Comparison of ENCODE assay signal across 9 mouse cellular contexts in genomic region chr11:98710416-98711045, GRCm38 (mm10). TPM values are rescaled to one million over a fixed set of nuclear protein-coding genes. Genes with fewer than 3 reads are reported as not detected.
A peak's percentile ranks its signal among the peaks of the same experiment; 100 is the strongest.
DNase-seq lines count a peak whose midpoint lies in the region; ATAC-seq lines count a peak whose summit lies in the region.
"Had no signal": no experiment of that assay in that cellular context is flagged by ENCODE, and none has a peak within 500 bp of the region (broad histone marks: within the 10 kb centered on the region; RNA-seq: fewer than 3 reads in every experiment).

No protein-coding gene starts in this region.

- DNase-seq in hindbrain, embryonic 10.5 days (ENCODE audit: low spot score): peak; percentile 84
- DNase-seq in cerebellum, postnatal 4 days (ENCODE audit: low spot score in 2 of 2): peak; percentile 67 to 84
- peak; percentile 72 to 75 for DNase-seq in gastrocnemius, adult 8-10 months (ENCODE audit: low spot score in 2 of 2)
- peak; percentile 92 for DNase-seq in intestine, embryonic 14.5 days (ENCODE audit: low spot score)
- DNase-seq in left cerebral cortex, postnatal 25 days (ENCODE audit: low spot score in 2 of 2): peak; percentile 69 to 77
- DNase-seq in mesoderm, embryonic 11.5 days (ENCODE audit: low read depth, low spot score): peak; percentile 90
- DNase-seq in spleen, postnatal 10 days (ENCODE audit: low spot score in 2 of 2): peak; percentile 76 to 88

- no peaks in the 10 kb centered on the region for H3K9me3 ChIP-seq in hindbrain, embryonic 10.5 days
- H3K9me3 ChIP-seq in hindbrain, embryonic 16.5 days (ENCODE audit: control insufficient read depth, low read length): no peaks in the 10 kb centered on the region
- no peaks in the 10 kb centered on the region for H3K9me3 ChIP-seq in intestine, embryonic 14.5 days (ENCODE audit: control insufficient read depth, low read length)

- ATAC-seq in hindbrain, embryonic 16.5 days: no peak
- peak; percentile 63 for ATAC-seq in intestine, embryonic 14.5 days (replicated peaks; ENCODE audit: low FRiP score, low TSS enrichment, low read depth)
- ATAC-seq: Patski had no signal

- intact Hi-C loops in left cerebral cortex, postnatal 25 days (cut with DNase I): no loop called here

- 57% methylated on average over 12 of the region's 12 CpGs for WGBS in hindbrain, embryonic 10.5 days
- WGBS in hindbrain, embryonic 16.5 days: 55% methylated on average over 12 of the region's 12 CpGs
- WGBS in intestine, embryonic 14.5 days: 51% methylated on average over 12 of the region's 12 CpGs

- H3K4me1 ChIP-seq in hindbrain, embryonic 10.5 days (replicated peaks): no peaks in the 10 kb centered on the region
- H3K4me1 ChIP-seq in hindbrain, embryonic 16.5 days (ENCODE audit: control insufficient read depth, insufficient read depth, low read depth, low read length): peaks cover 5% of the 10 kb centered on the region
- no peaks in the 10 kb centered on the region for H3K4me1 ChIP-seq in intestine, embryonic 14.5 days (replicated peaks; ENCODE audit: control insufficient read depth, insufficient read depth, low read length)

- H3K4me2 ChIP-seq in hindbrain, embryonic 16.5 days (ENCODE audit: low read length): no peak overlapping the region
- no peak overlapping the region for H3K4me2 ChIP-seq in intestine, embryonic 14.5 days (ENCODE audit: low read length)

- no peak overlapping the region for H3K27ac ChIP-seq in hindbrain, embryonic 10.5 days
- no peak overlapping the region for H3K27ac ChIP-seq in hindbrain, embryonic 16.5 days (ENCODE audit: low read depth, low read length)
- H3K27ac ChIP-seq in intestine, embryonic 14.5 days (ENCODE audit: low read depth): no peak overlapping the region

- H3K36me3 ChIP-seq in hindbrain, embryonic 10.5 days: peaks cover 95% of the 10 kb centered on the region
- peaks cover 48% of the 10 kb centered on the region for H3K36me3 ChIP-seq in hindbrain, embryonic 16.5 days (ENCODE audit: control insufficient read depth, insufficient read depth, low read length)
- H3K36me3 ChIP-seq in intestine, embryonic 14.5 days (ENCODE audit: control insufficient read depth, insufficient read depth, low read length): peaks cover 83% of the 10 kb centered on the region

- no peak overlapping the region for H3K4me3 ChIP-seq in hindbrain, embryonic 10.5 days
- no peak overlapping the region for H3K4me3 ChIP-seq in hindbrain, embryonic 16.5 days (ENCODE audit: low read length)
- no peak overlapping the region for H3K4me3 ChIP-seq in intestine, embryonic 14.5 days (ENCODE audit: low read depth, low read length)

- no peaks in the 10 kb centered on the region for H3K27me3 ChIP-seq in hindbrain, embryonic 10.5 days (ENCODE audit: insufficient read depth, poor library complexity, severe bottlenecking)
- no peaks in the 10 kb centered on the region for H3K27me3 ChIP-seq in hindbrain, embryonic 16.5 days (replicated peaks; ENCODE audit: control insufficient read depth, insufficient read depth, low read length)
- H3K27me3 ChIP-seq in intestine, embryonic 14.5 days (replicated peaks; ENCODE audit: control insufficient read depth, insufficient read depth, low read length): no peaks in the 10 kb centered on the region
- H3K27me3 ChIP-seq: Patski had no signal

- no peak overlapping the region for H3K9ac ChIP-seq in hindbrain, embryonic 16.5 days (ENCODE audit: low read depth, low read length)
- H3K9ac ChIP-seq in intestine, embryonic 14.5 days (ENCODE audit: low read length): no peak overlapping the region

RNA-seq across cellular contexts. Expression of gene Csf3, which starts 9.5 kb away (rescaled TPM):
- polyA plus RNA-seq in hindbrain, embryonic 10.5 days (2016; fragmentation: Nextera tagmentation; extraction: Ambion mirVana): not detected in 2 replicates
- not detected in 2 replicates for polyA plus RNA-seq in hindbrain, embryonic 16.5 days (2015; fragmentation: Nextera tagmentation; extraction: Ambion mirVana)
- not detected for total RNA-seq in gastrocnemius, adult 8-10 months (2022)
- not detected in 2 replicates for polyA plus RNA-seq in intestine, embryonic 14.5 days (2014; fragmentation: Nextera tagmentation; extraction: Ambion mirVana)
- not detected for total RNA-seq in left cerebral cortex, postnatal 25 days (2021)

RNA-seq across cellular contexts. Expression of gene Med24, which starts 18.7 kb away (rescaled TPM):
- polyA plus RNA-seq in hindbrain, embryonic 10.5 days (2016; fragmentation: Nextera tagmentation; extraction: Ambion mirVana): 76.9 and 83.6 TPM in 2 replicates
- 62.5 and 71.1 TPM in 2 replicates for polyA plus RNA-seq in hindbrain, embryonic 16.5 days (2015; fragmentation: Nextera tagmentation; extraction: Ambion mirVana)
- total RNA-seq in gastrocnemius, adult 8-10 months (2022): 10 to 100 TPM; 42.2 to 48.4 (median 47.9) TPM
- polyA plus RNA-seq in intestine, embryonic 14.5 days (2014; fragmentation: Nextera tagmentation; extraction: Ambion mirVana): 43.0 and 48.0 TPM in 2 replicates
- total RNA-seq in left cerebral cortex, postnatal 25 days (2021): 100 to 1,000 TPM; 116 to 131 TPM

RNA-seq across cellular contexts. Expression of gene Psmd3, which starts 28.2 kb away (rescaled TPM):
- 251 and 281 TPM in 2 replicates for polyA plus RNA-seq in hindbrain, embryonic 10.5 days (2016; fragmentation: Nextera tagmentation; extraction: Ambion mirVana)
- polyA plus RNA-seq in hindbrain, embryonic 16.5 days (2015; fragmentation: Nextera tagmentation; extraction: Ambion mirVana): 186 and 189 TPM in 2 replicates
- 100 to 1,000 TPM; 104 to 107 (median 104) TPM for total RNA-seq in gastrocnemius, adult 8-10 months (2022)
- polyA plus RNA-seq in intestine, embryonic 14.5 days (2014; fragmentation: Nextera tagmentation; extraction: Ambion mirVana): 141 and 149 TPM in 2 replicates
- 100 to 1,000 TPM; 129 to 132 TPM for total RNA-seq in left cerebral cortex, postnatal 25 days (2021)

RNA-seq across cellular contexts. Expression of gene Thra, which starts 29.9 kb away (rescaled TPM):
- 12.8 and 22.2 TPM in 2 replicates for polyA plus RNA-seq in hindbrain, embryonic 10.5 days (2016; fragmentation: Nextera tagmentation; extraction: Ambion mirVana)
- 127 and 144 TPM in 2 replicates for polyA plus RNA-seq in hindbrain, embryonic 16.5 days (2015; fragmentation: Nextera tagmentation; extraction: Ambion mirVana)
- total RNA-seq in gastrocnemius, adult 8-10 months (2022): 10 to 100 TPM; 67.5 to 81.5 (median 76.2) TPM
- 60.7 and 63.8 TPM in 2 replicates for polyA plus RNA-seq in intestine, embryonic 14.5 days (2014; fragmentation: Nextera tagmentation; extraction: Ambion mirVana)
- 100 to 1,000 TPM; 719 to 771 TPM for total RNA-seq in left cerebral cortex, postnatal 25 days (2021)

RNA-seq across cellular contexts. Expression of gene Gsdma, which starts 46.4 kb away (rescaled TPM):
- polyA plus RNA-seq in hindbrain, embryonic 10.5 days (2016; fragmentation: Nextera tagmentation; extraction: Ambion mirVana): 0.09 TPM in 1 of 2 replicates, not detected in the other
- polyA plus RNA-seq in hindbrain, embryonic 16.5 days (2015; fragmentation: Nextera tagmentation; extraction: Ambion mirVana): 0.08 TPM in 1 of 2 replicates, not detected in the other
- 1 to 10 TPM in 1 of 4 experiments, under 1 TPM in 3; 0.24 to 1.4 (median 0.85) TPM for total RNA-seq in gastrocnemius, adult 8-10 months (2022)
- polyA plus RNA-seq in intestine, embryonic 14.5 days (2014; fragmentation: Nextera tagmentation; extraction: Ambion mirVana): not detected in 2 replicates
- not detected for total RNA-seq in left cerebral cortex, postnatal 25 days (2021)
